ENCODE assay signal across 8 mouse cellular contexts in genomic region chr14:24068693-24069092, GRCm38 (mm10). TPM values are rescaled to one million over a fixed set of nuclear protein-coding genes. Genes with fewer than 3 reads are reported as not detected.
DNase-seq lines count a peak whose midpoint lies in the region.

No protein-coding gene starts in this region.

- peak; percentile 4 to 9 for DNase-seq in heart, postnatal 10 days
- DNase-seq in heart, adult 18-20 months: no peak
- peak; percentile 21 for DNase-seq in lung, postnatal 25 days (ENCODE audit: low spot score)
- DNase-seq in lung, postnatal 14 days: no peak
- DNase-seq in brain, adult 2 months (ENCODE audit: low read depth, low spot score): peak; percentile 58
- peak; percentile 49 for DNase-seq in retina, embryonic 14.5 days (ENCODE audit: low spot score)
- DNase-seq in gastrocnemius, postnatal 36 days: no peak
- no peak for DNase-seq in kidney, postnatal 14 days

- intact Hi-C loops in heart, postnatal 10 days (cut with DNase I): loop anchor here (2.0 to 5.0 kb wide), 2 partner anchors 114 to 486 kb away; no protein-coding TSS in a partner anchor
- intact Hi-C loops in gastrocnemius, postnatal 36 days (cut with DNase I): loop anchor here (5.0 kb wide), 1 partner anchor 64 kb away; no protein-coding TSS in a partner anchor

RNA-seq across cellular contexts. Expression of gene Kcnma1, which starts 54.4 kb away (rescaled TPM):
- total RNA-seq in heart, postnatal 10 days (2021): under 1 TPM; 0.41 to 0.87 TPM
- total RNA-seq in heart, adult 18-20 months (2021): under 1 TPM; 0.69 to 0.79 TPM
- 10 to 100 TPM; 44.2 to 47.3 TPM for total RNA-seq in gastrocnemius, postnatal 36 days (2021)

Comparison
In these comparisons a context has a peak if more than half of its experiments do, and no peak if none do; other contexts are left out.
1. DNase-seq: peak in heart, postnatal 10 days (2 of 2), lung, postnatal 25 days (single experiment), brain, adult 2 months (single experiment) and retina, embryonic 14.5 days (single experiment); none in heart, adult 18-20 months (0 of 2), lung, postnatal 14 days (single experiment), gastrocnemius, postnatal 36 days (0 of 2) and kidney, postnatal 14 days (single experiment).
2. RNA of gene Kcnma1, which starts 54.4 kb away (total RNA-seq): 44.2 to 47.3 TPM in gastrocnemius, postnatal 36 days; 0.41 to 0.87 TPM in heart, postnatal 10 days and 0.69 to 0.79 TPM in heart, adult 18-20 months; every median in the first group is over 10 times any median in the second.